Mouse (Mus musculus) midbrain, embryonic 11.5 days (tissue): Measurements from ENCODE around the gene Arhgef26. TPM values are rescaled to one million over a fixed set of nuclear protein-coding genes. Genes with fewer than 3 reads are reported as not detected.

Experiments
- ATAC-seq: fragments of 200-750 bp; cut with Nextera tagmentation; 2 replicates; pipeline ENCODE4 v1.8.0; 2017; ENCODE audit warnings: moderate TSS enrichment, moderate library complexity; ENCODE audit not compliant: low FRiP score
- DNase-seq: peaks from one replicate; pipeline ENCODE4 v3.0.0; 2015; ENCODE audit warnings: low spot score; ENCODE audit errors: missing footprints
- H3K27ac ChIP-seq: fragments of 300-500 bp; sonication (generic); 2 replicates; pipeline ENCODE4 v1.5.1; 2014; ENCODE audit warnings: low read depth, low read length
- H3K27me3 ChIP-seq: fragments of 300-500 bp; sonication (generic); 2 replicates; pipeline ENCODE4 v1.6.1; 2014; ENCODE audit warnings: mild to moderate bottlenecking, low read length, moderate library complexity, mixed read lengths; ENCODE audit not compliant: control insufficient read depth, insufficient read depth
- H3K36me3 ChIP-seq: fragments of 300-500 bp; sonication (generic); 2 replicates; pipeline ENCODE4 v1.6.1; 2014; ENCODE audit warnings: mild to moderate bottlenecking, low read length, moderate library complexity, mixed read lengths; ENCODE audit not compliant: control insufficient read depth, insufficient read depth
- H3K4me1 ChIP-seq: fragments of 300-500 bp; sonication (generic); 2 replicates; pipeline ENCODE4 v1.6.1; 2014; ENCODE audit warnings: low read length; ENCODE audit not compliant: control insufficient read depth, insufficient read depth
- H3K4me2 ChIP-seq: fragments of 300-500 bp; sonication (generic); 2 replicates; pipeline ENCODE4 v1.6.1; 2014; ENCODE audit warnings: mild to moderate bottlenecking, moderate library complexity
- H3K4me3 ChIP-seq: fragments of 300-500 bp; sonication (generic); 2 replicates; pipeline ENCODE4 v1.5.1; 2014; ENCODE audit warnings: low read depth, low read length
- H3K9ac ChIP-seq: fragments of 300-500 bp; sonication (generic); 2 replicates; pipeline ENCODE4 v1.6.1; 2014; ENCODE audit warnings: low read length
- H3K9me3 ChIP-seq: fragments of 300-500 bp; sonication (generic); 2 replicates; pipeline ENCODE4 v1.6.1; 2016; ENCODE audit warnings: low read length; ENCODE audit not compliant: control insufficient read depth
- WGBS: fragments of 180-500 bp; shearing (Covaris S2); extraction: QIAGEN DNeasy Blood & Tissue Kit; methylation state at CpG from one replicate; pipeline ENCODE4 v1.1.7; 2014; 5-methylcytosine and 5-hydroxymethylcytosine counted together
- polyA plus RNA-seq: library from polyadenylated mRNA; unstranded; fragments of >200 nt; fragmentation: Nextera tagmentation; extraction: Ambion mirVana; gene quantifications from 2 replicates; pipeline ENCODE4 v1.2.1, GENCODE M21; 2014

Arhgef26 gene
- polyA plus RNA-seq, 1 experiment from 2014 or later: 4.8 TPM

- no peaks in the 10 kb centered on the region for H3K27me3 ChIP-seq
- DNase-seq (peak; percentile 84), ATAC-seq (no peak)
- 75% methylated on average over 5 of the region's 5 CpGs for WGBS
- H3K9ac ChIP-seq: peak overlapping the region; percentile 93; the same call in 1 of the 2 replicates
- H3K4me2 ChIP-seq: peak overlapping the region; percentile 71
- H3K36me3 ChIP-seq: peaks cover 4% of the 10 kb centered on the region; the same call in 1 of the 2 replicates
- no peaks in the 10 kb centered on the region for H3K9me3 ChIP-seq
- no peak overlapping the region for H3K27ac ChIP-seq
- peak overlapping the region; percentile 90 for H3K4me3 ChIP-seq
- H3K4me1 ChIP-seq: peaks cover 10% of the 10 kb centered on the region; the same call in 1 of the 2 replicates
Observed at GRCm38 (mm10) chr3:62505166-62505900, 167.2 kb downstream of the Arhgef26 start.

- Histone ChIP-seq H3K9ac (peak within 1 kb of the TSS; percentile 93), H3K36me3 (no peaks in the 10 kb centered on the region), H3K4me3 (peak within 1 kb of the TSS; percentile 90), H3K27me3 (no peaks in the 10 kb centered on the region), H3K4me2 (peak within 1 kb of the TSS; percentile 71), H3K27ac (peak within 1 kb of the TSS; percentile 90), H3K4me1 (peaks cover 10% of the 10 kb centered on the region; the same call in 1 of the 2 replicates), H3K9me3 (no peaks in the 10 kb centered on the region)
- DNase-seq: peak; percentile 99
- ATAC-seq: peak; percentile 99
- under 1% methylated on average over 66 of the region's 66 CpGs for WGBS
Observed at GRCm38 (mm10) chr3:62506488-62507205, 168.5 kb downstream of the Arhgef26 start, which contains the start of gene Dhx36. Gene Dhx36 (minus strand): TSS chr3:62507004.

- Histone ChIP-seq H3K27me3 (no peaks in the 10 kb centered on the region), H3K9me3 (no peaks in the 10 kb centered on the region), H3K27ac (no peak overlapping the region), H3K4me3 (peak overlapping the region; percentile 90), H3K9ac (no peak overlapping the region), H3K4me1 (peaks cover 10% of the 10 kb centered on the region; the same call in 1 of the 2 replicates), H3K4me2 (peak overlapping the region; percentile 71), H3K36me3 (no peaks in the 10 kb centered on the region)
- 47% methylated on average over 5 of the region's 5 CpGs for WGBS
- no peak for DNase-seq
- peak; percentile 47 for ATAC-seq
Observed at GRCm38 (mm10) chr3:62507206-62507647, 169.1 kb downstream of the Arhgef26 start.

Other genes starting within 250 kb of the Arhgef26 start
- gene Dhx36, start 168.7 kb downstream of the Arhgef26 start, polyA plus RNA-seq: 50.5 and 56.0 TPM in 2 replicates